Mouse (Mus musculus) ES-CJ7 (cell line): ENCODE measurements at regions not wholly inside any gene's neighbourhood (a gene's known extent, or its start where the extent isn't known, plus 50 kb on each side); places are given as distances from the start of the nearest gene placed in this dataset.

ENCODE experiments used
- DNase-seq: peaks from one replicate; pipeline ENCODE4 v3.0.0; 2011; ENCODE audit warnings: low read depth, low spot score

- DNase-seq: peak; percentile 16
Measured at GRCm38 (mm10) chr14:17347286-17347685, 312.8 kb upstream of the Thrb start.

- no peak for DNase-seq
Measured at GRCm38 (mm10) chr14:17352324-17353037, 307.6 kb upstream of the Thrb start.

- DNase-seq: no peak
Measured at GRCm38 (mm10) chr14:17361910-17362309, 298.2 kb upstream of the Thrb start.

DNA sequence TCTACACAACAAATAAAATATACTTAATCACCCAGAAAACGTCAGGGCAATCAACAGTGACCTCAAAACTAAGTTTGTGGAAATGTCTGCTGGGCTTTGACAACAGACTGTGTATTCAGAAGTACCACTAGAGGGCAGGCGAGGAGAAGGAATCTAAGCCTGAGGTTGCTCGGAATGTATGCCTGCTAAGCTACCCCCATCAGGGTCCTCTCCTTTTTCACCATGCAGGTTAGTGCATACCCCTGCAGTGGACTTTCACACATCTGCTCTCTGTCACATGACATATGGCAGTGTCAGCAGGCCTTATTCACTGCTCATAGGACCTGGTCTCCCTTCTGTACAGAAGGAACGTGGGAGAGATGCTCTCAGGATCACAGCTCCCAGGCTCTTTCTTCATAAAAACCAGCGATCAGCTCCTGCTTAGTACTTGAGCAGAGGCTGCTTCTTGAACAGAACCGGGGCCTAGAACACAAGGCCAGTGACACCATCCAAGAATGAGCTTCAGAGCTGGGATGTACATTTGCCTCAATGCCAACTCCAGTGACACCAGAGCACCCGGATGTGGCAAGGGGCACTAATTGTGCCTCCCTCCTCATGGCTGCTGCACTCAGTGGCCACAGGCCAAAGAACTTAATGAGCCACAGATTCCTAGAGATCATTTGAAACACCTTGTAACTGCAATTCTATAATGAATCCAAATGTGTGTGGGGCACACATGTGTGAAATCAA, 257.1 kb upstream of the Thrb start:
- DNase-seq: peak; percentile 69

GRCm38 (mm10) chr14:17405551-17406336, 254.3 kb upstream of the Thrb start:
- DNase-seq: peak; percentile 69

DNA sequence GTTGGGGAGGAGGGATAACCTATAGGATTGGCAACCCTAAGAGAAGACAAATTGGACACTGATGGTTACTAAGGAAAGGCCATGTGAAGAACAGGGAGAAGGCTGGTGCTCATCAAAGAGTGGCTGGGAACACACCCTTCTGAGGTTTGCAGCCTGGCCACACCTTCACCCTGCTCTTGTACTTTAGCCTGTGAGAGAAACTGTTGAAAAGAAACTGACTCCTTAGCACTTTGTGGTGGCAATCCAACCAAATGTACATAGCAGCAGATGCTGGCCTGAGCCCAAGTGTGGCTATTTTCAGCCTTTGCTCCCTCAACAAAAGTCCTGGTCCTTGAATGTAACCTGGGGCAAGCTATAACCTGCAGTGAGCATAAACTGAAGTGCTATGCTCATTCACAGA, 253.2 kb upstream of the Thrb start:
- no peak for DNase-seq

- no peak for DNase-seq
Measured at GRCm38 (mm10) chr14:17408343-17408742, 251.7 kb upstream of the Thrb start.

DNA sequence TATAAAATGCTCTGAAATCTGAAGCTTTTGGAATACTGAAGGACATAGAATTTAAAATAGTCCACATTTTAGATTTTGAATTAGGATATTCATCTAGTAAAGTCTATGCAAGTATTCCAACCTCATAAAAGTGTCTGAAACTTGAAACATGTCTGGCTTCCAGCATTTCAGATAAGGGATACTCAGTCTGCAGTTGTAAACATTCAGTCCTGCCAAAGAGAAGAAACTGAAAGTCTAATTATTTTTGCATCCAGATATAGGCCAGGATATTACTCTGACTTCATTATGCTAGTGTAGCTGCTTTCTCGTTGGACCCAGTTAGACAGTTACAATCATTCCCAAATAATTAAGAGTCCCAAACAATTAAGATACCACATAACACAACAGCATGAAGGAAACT, 251.2 kb upstream of the Thrb start:
- DNase-seq: no peak

GRCm38 (mm10) chr14:17409497-17409896, 250.6 kb upstream of the Thrb start:
- DNase-seq: no peak

DNA sequence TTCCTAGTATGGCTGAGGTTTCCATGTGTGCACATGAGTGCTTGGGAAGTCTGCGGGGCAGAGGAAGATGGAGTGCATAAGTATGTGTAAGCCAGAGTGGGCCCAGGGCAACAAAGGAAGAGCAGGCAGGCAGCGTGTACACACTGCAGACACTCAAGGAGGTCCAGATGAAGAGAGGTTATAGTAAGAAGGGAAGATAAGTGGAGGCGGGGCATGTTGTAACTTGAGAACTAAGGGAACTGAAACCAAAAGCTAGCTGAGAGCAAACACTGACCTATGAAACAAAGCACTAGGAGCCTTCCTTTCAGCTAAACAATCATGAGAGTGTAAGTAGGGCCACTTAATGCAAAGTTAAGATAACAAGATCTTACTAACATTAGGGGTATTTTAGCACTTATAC, 249.3 kb upstream of the Thrb start:
- DNase-seq: no peak

DNA sequence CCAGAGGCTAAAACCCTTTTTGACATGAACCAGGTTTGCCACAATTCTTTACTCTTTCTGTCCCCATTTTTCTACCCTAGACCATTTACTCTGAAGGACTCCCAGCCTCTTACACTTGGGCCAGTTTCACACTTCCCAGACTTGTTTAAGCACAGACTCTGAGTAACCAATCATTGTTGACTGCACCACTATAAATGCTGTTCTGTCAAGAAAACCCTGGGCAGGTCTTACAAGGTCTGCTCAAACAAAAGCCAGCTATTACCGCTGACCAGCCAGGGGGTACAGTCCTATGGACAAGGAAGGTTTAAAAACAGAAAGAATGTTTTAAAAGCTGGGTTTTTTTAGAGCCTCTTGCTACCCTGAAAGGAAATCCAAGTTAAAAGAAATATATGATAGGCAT, 248.8 kb upstream of the Thrb start:
- DNase-seq: no peak

DNA sequence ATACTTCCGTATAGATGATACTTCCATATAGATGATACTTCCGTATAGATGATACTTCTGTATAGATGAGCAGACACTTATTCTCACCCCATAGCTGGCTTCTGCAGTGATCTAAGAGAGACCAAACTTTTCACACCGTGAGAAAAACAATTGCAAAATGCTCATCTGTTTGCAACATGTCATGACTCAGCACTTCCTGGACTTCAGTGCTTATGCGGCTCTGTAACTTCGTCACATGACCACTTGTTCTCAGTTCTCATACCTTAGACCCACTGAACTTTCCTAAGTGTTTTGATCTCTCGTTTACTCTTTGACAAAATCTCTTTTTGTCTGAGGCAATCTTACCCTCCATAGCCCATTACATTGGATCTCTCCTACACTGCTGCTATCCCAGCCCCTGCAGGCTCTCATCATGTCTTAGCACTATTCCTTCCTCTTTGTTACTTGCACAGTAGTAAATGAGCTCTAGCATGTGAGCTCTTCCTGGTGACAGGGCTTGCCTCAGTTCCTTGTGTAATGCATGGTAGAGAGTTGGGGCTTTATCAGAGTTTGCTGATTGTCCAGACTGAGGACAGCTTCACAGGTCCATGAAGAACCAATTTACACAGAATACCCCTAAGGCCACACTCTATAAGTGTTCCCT, 245.7 kb upstream of the Thrb start:
- DNase-seq: no peak

- DNase-seq: no peak
Measured at GRCm38 (mm10) chr14:17427751-17428150, 232.3 kb upstream of the Thrb start.

- DNase-seq: no peak
Measured at GRCm38 (mm10) chr14:17429157-17429556, 230.9 kb upstream of the Thrb start.

DNA sequence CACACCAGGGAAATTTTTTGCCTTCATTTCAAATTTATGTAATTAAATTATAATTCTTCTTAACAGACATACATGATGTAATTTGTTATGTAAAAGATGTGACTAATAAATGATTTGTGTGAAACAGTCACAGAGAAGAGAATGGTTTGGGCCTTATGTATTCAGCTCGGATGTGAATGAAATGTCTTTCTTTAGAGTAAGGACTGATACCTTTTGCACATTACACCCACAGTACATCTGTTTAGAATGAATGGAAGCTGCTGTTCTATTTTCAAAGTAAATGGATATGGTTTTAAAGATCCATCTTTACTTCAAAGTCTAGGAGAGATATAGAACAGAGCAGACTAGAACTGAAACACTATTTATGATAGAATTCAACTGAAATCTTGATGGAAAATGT, 226.7 kb upstream of the Thrb start:
- no peak for DNase-seq

- no peak for DNase-seq
Measured at GRCm38 (mm10) chr14:17457946-17458345, 202.1 kb upstream of the Thrb start.

GRCm38 (mm10) chr14:17478963-17479362, 181.1 kb upstream of the Thrb start:
- DNase-seq: no peak

- no peak for DNase-seq
Measured at GRCm38 (mm10) chr14:17484866-17485265, 175.2 kb upstream of the Thrb start.

GRCm38 (mm10) chr14:17513756-17514155, 146.3 kb upstream of the Thrb start:
- no peak for DNase-seq

- no peak for DNase-seq
Measured at GRCm38 (mm10) chr14:17522696-17523095, 137.4 kb upstream of the Thrb start.

- DNase-seq: no peak
Measured at GRCm38 (mm10) chr14:17523916-17524315, 136.1 kb upstream of the Thrb start.

DNA sequence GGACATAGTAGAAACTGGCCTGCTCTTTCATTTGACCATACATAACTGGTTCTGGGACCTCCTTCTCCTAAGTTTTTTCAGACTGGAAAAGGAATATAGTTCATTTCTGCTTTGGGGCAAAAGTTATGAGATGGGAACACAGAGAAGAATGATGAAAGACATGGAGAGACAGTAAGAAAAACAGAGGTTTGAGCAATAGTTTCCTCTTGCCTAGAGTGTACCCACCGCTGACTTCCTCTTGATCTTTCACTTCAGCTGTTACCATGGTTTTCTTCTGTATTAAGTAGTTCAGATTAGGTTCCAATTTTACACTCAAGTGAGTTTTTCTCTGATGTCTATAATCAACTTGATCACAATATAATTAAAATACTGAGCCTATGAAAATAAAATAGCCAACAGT, 120.7 kb upstream of the Thrb start:
- no peak for DNase-seq
